Mouse (Mus musculus) embryo, embryonic 11.5 days (tissue): ENCODE measurements around the gene Sertad2.

Source experiments
- DNase-seq: peaks from one replicate; pipeline ENCODE4 v3.0.0-alpha.2; 2012; ENCODE audit warnings: low read depth, low spot score

Sertad2 gene

GRCm38 (mm10) chr11:20594229-20595201 is 51.5 kb downstream of the Sertad2 start:
- DNase-seq, result no peak

GRCm38 (mm10) chr11:20603066-20603812 is 60.2 kb downstream of the Sertad2 start:
- peak; percentile 59 for DNase-seq

- no peak for DNase-seq
Observed at GRCm38 (mm10) chr11:20604119-20604518, 61.1 kb downstream of the Sertad2 start.

GRCm38 (mm10) chr11:20605613-20606012 is 62.6 kb downstream of the Sertad2 start:
- DNase-seq, result no peak

- no peak for DNase-seq
Observed at GRCm38 (mm10) chr11:20608442-20608841, 65.4 kb downstream of the Sertad2 start.

GRCm38 (mm10) chr11:20613223-20613622 is 70.2 kb downstream of the Sertad2 start:
- no peak for DNase-seq

DNA sequence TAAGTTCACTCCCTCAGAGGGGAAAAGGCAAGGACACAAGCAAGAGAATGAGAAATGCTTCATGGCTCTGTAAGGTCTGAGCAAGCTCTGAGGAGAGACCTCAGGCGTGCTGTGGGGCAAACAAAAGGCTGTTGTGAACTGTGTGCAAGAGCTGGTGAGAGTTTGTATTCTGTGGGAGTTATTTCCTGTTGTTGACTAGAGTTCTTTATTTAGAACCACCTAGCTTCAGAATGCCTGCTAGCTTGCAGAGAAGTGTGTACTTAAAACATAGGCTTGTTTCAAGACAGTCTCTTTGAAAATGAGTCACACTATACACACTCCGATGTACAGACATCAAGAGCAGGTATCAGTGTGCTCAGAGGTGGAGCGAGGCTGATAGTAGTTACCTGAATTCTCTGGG is 73.0 kb downstream of the Sertad2 start:
- DNase-seq, result no peak

- no peak for DNase-seq
Observed at GRCm38 (mm10) chr11:20627146-20627545, 84.1 kb downstream of the Sertad2 start.

DNA sequence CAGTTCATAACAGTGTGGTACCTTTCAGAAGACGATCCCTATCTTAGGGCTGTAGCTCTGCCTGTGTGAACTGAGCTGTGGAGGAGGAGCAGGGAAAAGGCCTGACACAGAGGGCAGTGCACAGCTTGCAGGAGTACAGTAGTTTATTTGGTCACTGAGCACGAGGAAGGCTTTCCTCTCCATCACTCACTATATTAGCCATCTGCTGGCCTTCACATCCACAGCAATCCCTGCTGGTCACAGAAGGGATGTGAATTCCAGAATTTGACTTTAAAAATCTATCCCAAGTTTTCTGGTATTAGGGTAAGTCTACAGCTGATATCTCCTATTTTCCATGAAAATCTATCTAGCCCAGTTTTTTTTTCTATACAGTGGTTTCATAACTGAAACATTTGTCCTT is 85.2 kb downstream of the Sertad2 start:
- DNase-seq, result no peak

GRCm38 (mm10) chr11:20629700-20630099 is 86.6 kb downstream of the Sertad2 start:
- DNase-seq, result no peak

GRCm38 (mm10) chr11:20631026-20631940 is 88.2 kb downstream of the Sertad2 start:
- DNase-seq, result peak; percentile 90

DNA sequence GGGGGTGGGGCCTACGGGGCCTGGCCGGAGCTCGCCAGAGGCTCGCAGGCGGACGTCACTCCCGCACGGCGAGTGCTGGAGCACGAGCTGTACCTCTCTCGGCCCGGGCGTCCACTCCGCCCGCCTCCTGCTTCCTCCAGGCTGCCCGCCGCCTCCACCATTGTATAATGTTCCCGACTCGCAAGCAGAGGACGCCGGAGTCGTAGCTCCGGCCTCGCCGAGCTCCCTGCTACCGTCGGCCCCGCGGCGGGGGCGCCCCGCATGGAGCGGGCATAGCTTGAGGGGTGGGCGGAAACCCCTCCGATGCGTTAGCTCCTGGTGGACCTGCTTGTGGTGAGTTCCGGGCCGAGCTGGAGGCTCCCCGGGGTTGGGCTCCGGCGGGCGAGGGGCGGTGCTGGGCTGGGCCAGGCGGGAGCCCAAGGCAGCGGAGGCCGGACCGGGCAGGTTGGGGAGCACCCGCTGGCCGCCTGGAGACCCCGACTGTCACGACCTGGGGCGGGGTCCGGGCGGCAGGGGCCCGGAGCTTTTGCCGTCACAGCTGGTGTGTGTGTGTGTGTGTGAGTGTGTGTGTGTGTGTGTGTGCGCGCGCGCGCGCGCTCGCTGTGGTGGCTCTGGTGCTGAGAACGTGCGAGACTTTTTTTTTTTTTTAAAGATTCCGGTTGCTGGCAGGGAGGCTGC is 89.0 kb downstream of the Sertad2 start:
- DNase-seq, result no peak

GRCm38 (mm10) chr11:20632619-20632965 is 89.5 kb downstream of the Sertad2 start:
- no peak for DNase-seq

- no peak for DNase-seq
Observed at GRCm38 (mm10) chr11:20634543-20634942, 91.5 kb downstream of the Sertad2 start.

DNA sequence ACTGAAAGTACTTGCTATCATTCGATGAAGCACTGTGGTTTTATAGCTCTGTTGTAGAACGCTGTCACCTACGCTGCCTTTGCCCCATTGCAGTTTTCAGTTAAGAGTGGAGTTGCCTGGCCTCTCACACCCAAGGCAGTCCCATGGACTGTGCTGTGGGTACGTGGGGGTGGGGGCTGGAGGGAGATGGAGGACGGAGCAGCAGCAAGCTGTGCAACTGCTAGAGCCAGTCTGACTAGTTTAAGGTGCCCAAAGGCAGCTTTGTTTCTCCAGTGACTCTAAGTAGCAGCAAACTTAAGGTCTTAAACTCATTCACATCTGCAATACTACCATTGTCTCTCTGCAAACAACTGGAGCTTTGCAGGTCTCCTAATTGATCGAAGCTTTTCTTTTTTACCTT is 92.6 kb downstream of the Sertad2 start:
- DNase-seq, result no peak

- no peak for DNase-seq
Observed at GRCm38 (mm10) chr11:20636114-20636513, 93.1 kb downstream of the Sertad2 start.

GRCm38 (mm10) chr11:20637060-20637459 is 94.0 kb downstream of the Sertad2 start:
- DNase-seq, result no peak

- no peak for DNase-seq
Observed at GRCm38 (mm10) chr11:20638841-20639240, 95.8 kb downstream of the Sertad2 start.

DNA sequence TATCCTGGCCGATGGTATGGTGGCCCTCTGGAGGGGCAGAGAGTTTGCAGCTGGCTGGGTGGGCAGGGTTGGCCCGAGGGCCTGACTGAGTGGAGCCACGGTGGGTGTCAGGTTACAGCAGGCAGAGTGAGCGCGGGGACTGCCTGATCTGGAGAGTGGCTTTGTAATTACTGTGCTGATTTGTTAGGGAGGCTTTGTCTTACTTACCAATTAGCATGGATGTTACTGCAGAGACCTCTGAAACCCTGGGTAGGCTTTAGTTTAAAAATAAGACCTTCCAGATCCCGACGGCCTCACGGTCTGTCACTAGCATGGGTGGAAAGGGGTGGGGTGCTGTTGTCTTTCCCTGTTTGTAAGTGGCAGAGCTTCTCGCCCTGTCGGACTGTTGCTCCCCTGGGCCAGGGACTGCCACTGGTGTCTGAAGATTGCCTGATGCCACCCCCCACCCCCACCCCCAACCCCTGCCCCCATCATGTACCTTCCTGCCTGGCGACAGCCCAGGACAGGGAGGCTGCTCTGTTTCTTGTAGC is 96.9 kb downstream of the Sertad2 start:
- DNase-seq, result no peak

GRCm38 (mm10) chr11:20642321-20642720 is 99.3 kb downstream of the Sertad2 start:
- no peak for DNase-seq

DNA sequence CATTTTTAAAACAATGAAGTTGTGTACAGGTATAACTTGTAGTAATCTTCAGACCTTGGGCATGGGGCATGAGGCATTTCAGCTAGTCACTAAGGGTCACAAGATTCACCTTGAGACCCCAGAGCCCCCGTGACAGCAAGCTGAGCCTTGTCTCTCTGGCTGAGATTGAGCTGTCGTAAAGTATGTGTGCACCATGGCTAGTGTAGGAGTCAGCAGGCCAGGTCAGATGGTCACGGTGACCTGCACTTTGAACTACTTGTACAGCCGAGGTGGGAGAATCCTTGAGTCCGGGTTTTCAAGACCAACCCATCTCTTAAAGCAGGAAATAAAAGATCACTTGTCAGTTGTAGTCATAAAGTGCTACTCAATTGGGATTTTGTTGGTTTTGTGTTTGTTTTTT is 100.1 kb downstream of the Sertad2 start:
- DNase-seq, result no peak
